Mouse (Mus musculus) cerebellum, adult (tissue): ENCODE data around the gene Acin1.

Experiments used
- ATAC-seq: cut with Nextera tagmentation; 2 replicates; pipeline ENCODE4 v1.9.2; 2017; ENCODE audit warnings: mild to moderate bottlenecking, moderate library complexity, mixed read lengths; ENCODE audit not compliant: insufficient number of reproducible peaks, low FRiP score, low TSS enrichment

Gene Acin1

DNA sequence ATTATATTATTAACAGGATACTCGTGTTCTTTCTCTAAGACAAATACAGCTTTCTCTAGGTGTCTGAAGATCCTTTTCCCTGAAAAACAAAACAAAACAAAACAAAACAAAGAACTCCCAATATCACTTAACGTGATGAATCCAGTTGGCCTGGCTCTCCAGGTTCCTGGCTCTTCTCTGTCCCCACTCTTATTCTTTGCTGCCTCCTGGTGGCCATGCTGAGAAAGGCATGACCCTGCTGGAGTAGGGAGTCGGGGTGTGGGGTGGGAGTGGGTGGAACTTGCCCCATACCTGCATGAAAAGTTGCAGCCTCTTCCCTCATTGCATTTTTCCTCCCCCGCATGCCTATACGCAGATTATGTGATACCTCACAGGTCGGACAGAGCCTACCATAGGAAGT is 14.6 kb upstream of the Acin1 start:
- ATAC-seq = 0 out of 2 replicates have a peak, but pooled peaks have one; percentile 31

DNA sequence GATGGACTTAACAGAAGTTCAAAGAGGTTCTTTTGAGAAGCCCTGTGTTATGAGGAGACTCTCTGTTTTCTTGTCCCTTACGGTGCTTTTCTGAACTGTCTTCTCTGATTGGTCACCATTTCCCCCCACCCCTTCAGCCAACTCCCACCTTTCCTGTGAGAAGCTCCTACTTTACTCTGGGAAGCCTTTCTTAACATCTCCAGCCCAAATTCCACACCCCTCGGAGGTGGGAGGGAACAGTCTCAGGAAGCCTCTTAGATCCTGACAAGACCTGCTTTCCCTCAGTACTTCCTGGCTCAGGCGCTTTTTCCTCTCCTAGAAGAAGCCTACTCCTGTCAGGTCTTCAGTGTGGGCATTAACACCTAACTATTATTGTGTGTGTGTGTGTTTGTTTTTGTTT is 12.9 kb upstream of the Acin1 start:
- no peak for ATAC-seq

DNA sequence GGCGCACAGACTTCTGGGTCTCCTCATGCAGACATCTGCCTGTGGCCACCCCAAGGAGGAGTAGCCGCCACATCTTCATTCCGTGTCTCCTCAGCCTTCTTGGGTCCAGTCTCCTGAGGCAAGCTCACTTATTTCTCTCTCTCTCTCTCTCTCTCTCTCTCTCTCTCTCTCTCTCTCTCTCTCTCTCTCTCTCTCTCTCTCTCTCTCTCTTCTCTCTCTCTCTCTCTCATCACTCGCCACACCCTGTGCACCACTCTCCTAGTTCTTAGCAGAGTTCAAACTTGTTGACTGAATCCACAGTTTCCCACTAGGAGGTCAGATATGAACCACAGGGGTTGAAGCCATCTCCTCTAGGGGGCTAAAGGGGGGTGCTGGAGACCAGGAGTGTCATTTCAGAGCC is 12.0 kb upstream of the Acin1 start, which contains the start of gene Gm29776:
Gm29776 (minus strand) TSS at position 101 of the 400 bp plus-strand sequence.
- ATAC-seq = no peak

DNA sequence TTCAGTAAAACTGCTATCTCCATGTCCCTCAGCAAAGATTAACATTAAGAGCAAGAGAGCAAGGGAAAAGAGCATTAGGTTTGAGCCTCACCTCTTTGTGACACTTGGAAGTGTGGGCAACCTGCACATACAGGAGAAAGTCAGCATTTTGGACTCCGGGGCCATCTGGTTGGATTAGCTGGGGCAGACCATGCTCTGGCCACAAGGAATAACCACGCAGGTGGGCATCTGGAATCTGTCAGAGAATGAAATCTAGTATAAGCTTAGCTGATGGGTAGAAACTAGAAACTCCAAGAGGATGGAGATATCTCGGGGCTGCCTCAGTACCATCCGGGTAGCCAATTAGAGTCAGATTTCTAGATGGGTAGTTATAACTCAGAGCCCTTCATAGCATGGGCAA is 10.0 kb upstream of the Acin1 start:
- no peak for ATAC-seq

DNA sequence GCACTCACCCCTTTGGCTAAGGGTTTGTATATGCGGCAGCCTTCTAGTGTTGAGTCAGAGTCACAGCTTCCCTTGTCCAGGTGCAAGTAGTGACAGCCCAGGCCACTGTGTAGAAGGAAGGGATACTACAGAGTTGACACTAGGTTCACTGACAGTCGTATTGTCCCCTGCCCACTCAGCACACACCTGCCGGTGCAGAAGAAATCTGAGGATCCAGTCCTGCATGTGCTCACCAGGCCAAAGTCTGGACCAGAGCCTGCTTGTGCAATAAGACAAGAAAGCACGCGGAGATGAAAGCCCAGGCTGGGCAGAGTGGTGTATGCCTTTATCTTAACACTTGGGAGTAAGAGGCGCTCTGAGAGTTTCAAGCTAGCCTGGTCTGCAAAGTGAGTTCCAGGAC is 8.3 kb upstream of the Acin1 start:
- no peak for ATAC-seq

DNA sequence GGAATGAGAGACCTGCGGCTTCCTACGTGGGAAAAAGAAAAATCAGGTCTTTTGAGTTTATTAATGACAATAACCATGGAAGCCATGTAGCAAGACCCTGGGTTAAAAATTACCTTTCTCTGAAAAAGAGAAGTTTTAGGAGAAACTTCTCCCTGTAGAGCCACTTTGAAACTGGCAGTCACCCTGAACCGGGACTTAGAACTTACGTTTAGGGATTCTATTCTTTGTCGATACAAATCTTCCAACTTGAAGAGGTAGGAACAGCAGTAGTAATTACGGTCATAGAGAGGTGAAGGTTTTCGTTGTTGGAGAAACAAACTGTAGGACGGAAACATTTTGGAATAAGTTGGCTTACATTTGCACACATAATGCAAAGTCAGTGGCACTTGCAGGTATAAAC is 520 bp upstream of the Acin1 start:
- ATAC-seq = no peak

DNA sequence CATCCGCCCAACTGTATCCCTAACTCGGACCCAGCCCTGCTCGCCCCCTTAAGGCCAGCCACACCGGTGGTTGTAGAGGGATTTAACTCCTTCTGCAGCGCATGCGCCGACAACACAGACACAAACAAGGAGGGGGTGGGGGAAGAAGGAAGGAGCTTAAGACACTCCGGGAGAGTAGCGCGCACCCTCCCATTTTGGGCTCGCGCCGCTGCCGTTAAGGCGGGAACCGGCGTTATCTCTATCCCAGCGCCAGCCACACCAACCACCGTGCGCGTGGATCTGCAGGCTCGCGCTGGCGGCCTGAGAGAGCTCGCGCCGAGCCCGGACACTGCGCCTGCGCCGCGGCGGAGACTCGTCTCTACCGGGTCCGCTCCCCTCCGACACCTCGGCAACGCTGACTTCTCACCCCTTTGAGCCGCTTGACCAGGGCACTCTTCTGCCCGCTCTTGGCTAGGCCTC is 639 bp downstream of the Acin1 start, which contains the start of gene 1700123O20Rik:
1700123O20Rik (plus strand) TSS at position 154 of the 459 bp plus-strand sequence.
- ATAC-seq = peak; percentile 74

DNA sequence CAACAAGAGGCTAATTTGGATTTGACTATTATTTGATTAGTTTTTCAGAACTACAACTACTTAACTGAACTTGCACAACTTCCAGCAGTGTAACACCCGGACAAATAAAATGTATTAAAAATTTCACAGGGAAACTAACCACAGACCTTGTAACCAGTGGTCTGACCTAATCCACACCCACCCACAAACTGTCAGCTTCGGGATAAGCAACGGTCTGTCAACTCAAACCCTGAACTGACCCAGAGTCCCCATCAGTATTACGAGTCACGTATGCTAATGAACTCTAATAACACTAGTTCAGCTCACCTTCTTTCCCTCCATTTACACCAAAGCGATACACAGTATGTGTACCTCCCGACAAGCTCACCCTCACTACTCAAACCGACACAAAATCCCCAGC is 1.3 kb downstream of the Acin1 start:
- no peak for ATAC-seq

DNA sequence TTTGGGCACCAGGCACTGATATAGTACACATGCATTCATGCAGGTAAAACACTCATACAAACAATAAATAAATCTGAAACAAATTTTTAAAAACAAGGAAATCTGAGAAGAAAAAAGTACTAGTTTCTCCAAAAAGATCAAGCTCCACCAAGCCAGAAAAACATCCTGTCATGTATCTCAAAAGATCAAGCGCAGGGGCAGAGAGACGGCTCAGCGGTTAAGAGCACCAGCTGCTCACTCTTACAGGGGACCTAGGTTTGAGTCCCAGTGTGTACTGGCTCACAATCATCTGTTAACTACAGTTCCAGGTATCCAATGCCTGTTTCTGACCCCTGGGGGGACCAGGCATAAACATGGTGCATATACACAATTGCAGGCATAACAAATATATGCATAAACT is 4.3 kb downstream of the Acin1 start:
- ATAC-seq = no peak

DNA sequence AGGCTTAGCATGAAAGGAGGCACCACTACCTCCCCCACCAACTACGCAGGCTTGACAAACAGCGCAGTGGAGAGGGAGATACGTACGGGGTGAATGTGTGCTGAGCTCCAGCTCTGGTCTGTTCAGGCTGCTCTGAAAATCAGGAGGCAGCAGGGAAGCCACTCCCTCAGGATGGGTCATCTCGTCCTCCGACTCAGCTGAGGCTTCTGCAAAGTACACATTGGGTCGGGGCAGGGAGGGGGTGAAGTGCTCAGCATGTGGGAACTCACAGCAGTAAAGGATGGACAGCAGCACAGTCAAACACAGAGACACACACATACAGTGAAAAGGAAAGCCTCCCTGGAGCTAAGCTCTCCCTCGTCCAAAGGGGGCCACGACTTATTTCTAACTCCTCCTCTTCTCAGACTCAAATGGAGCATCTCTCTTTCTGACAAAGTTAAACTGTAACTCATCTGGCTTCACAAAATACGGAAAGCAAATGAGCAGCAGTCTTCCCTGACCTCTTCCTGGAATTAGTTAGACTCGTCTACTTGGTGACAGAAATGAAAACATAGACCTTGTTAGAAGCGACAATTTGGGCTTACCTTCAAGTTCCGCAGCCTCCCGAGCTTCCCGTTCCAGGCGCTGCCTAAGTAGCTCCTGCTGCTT is 8.0 kb downstream of the Acin1 start:
- ATAC-seq = no peak

DNA sequence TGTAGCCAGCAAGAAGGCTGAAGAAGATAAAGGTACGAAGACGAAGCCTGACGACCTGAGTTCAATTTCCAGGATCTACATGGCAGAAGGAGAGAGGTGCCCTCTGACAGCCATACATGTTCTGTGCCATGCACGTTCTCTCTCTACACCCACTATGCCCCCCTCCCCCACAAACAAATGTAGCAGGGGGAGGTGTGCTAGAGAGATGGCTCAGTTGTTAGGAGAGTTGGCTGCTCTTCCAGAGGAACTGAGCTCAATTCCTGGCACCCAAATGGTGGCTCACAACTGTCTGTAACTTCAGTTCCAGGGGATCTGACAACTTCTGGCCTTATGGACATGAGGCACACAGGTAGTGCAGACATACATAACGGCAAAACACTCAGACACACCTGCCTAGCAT is 10.4 kb downstream of the Acin1 start:
- no peak for ATAC-seq

DNA sequence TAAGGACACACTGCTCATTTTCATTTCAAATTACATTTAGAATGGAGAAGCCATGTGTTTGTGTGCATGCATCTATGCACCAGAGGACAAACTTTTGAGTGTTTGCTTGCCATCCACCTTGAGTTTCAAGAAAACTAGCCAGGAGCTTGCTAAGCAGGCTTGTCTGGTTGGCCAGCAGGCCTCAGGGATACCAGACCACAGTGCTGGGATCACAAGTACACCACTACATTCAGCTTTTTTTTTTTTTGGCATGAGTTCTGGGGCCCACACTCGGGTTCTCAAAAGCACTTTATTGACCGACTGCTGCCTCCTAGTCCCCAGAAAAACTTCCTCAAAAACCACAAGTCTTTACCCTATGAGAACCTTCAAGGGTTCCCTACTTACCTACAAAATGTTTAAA is 12.4 kb downstream of the Acin1 start:
- ATAC-seq = no peak

DNA sequence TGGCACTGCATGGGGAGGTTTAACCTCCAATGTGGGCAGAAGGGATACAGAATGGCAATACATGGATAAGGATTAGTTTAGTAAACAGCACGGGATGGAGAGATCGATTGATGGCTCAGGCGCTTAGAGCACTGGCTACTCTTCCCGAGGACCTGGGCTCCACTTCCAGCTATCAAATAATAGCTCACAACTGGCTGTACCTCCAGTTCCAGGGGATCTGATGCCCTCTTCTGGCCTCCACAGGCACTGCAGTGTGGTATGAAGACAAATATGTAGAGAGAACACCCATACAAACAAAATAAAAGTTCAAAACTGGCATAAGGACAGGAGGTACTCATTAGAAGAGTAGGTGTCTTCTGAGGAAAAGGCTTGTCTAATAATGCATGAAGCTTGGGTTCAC is 17.4 kb downstream of the Acin1 start:
- ATAC-seq = no peak; the same call in 1 of the 2 replicates

DNA sequence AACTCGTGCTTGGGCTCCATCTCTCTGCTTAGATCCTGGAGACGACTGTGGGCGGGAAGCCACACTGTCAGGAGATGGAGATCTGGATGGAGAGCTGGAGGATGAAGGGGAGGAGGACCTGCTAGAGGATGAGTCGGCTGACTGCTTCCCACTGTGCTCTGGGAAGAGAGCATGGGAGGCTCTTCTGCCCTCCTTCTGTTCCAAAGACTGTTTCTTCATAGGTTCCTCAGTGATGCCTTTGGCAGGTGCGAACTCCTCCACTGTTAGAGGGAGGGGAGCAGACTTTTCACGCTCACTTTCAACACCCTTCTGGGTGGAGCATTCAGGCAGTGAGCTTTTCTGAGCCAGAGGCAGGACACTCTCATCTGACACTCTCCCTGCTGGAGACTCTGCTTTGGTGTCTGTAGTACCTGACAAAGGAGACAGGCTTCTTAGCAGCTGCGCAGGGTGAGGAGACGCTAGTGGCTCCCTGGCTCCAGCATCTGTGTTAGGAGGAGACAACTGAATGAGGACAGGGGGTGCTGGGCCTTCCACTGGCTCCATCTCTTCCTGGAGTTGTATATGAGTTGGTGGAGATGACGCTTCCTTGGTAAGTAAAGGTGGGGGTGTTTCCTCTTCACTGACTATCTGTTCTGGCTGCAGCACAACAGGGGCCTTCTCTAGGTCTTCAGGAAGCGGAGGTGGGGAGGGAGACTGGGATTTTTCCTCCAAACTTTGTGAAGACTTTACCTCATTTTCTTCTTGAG is 22.1 kb downstream of the Acin1 start:
- no peak for ATAC-seq

DNA sequence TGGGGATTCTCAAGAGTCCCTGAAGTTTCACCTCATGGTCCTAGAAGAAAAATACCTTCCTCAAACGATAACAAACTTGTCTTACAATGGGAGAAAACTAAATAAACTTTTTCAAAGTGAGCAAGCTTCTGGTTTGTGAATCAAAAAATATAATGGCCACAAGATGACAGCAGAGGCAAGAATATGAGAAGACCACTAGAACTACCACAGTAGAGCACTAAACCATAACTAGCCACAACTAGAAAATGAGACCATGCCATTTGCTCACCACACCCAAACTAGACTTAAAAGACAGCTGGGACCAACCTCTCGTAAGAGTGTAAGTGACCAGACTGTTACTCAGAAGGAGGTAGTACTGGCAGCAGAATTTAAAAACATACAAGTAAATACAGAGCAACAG is 26.7 kb downstream of the Acin1 start:
- ATAC-seq = no peak

DNA sequence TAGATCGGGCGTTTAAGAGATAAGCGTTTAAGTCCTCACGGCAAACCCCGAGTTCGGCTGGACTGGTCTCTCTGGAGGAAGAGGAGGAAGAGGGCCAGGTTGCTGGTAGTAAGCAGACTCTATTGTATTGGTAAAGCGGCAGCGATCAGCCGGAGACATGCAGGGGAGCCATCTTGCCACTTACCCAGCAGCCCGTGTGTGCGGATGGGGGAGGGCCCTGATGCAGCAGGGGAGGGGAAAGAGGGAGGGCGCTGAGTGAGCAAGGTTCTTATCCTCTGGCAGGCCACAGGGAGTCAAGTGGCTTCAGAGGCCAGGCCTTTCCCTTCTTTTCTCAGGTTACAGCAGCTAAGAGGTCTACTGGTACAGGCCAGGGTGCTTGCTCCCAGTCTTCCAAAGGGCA is 33.2 kb downstream of the Acin1 start:
- ATAC-seq = peak; percentile 88

DNA sequence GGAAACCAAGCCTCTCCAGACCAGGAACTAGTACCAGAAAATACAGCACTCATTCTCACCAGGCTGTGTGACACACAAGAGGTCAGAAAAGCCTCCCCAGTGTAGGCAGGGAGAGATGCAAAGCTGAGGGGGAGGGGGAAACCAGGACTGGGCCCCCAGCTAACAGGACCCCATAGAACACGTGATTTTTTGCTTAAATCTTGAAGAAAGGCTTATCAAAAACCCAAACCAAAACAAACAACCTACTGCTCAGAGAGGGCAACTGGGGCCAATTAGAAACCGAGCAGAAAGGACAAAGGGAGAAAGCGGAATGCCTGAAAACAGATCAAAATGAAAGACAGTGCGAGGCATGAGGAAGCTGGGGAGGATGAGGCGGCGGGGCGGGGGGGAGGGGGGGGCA is 33.9 kb downstream of the Acin1 start:
- no peak for ATAC-seq

DNA sequence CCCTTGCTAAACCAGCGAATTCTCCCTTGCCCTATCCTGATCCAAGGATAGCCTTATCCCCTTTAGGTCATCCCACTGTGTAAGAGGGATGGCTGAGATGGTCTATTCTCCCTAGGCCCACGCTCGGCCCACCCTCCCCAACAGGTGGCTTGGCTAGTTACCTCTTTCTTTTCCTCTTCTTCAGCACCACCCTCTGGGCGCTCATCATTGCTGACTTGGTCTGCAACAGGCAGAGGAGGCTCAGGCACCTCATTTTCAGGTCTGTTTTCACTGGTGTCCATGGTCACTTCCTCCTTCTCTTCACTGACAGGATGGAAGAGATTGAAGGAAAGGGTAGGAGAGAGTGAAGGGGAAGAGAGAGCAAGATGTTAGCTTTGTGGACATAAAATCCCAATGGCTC is 35.2 kb downstream of the Acin1 start:
- no peak for ATAC-seq

DNA sequence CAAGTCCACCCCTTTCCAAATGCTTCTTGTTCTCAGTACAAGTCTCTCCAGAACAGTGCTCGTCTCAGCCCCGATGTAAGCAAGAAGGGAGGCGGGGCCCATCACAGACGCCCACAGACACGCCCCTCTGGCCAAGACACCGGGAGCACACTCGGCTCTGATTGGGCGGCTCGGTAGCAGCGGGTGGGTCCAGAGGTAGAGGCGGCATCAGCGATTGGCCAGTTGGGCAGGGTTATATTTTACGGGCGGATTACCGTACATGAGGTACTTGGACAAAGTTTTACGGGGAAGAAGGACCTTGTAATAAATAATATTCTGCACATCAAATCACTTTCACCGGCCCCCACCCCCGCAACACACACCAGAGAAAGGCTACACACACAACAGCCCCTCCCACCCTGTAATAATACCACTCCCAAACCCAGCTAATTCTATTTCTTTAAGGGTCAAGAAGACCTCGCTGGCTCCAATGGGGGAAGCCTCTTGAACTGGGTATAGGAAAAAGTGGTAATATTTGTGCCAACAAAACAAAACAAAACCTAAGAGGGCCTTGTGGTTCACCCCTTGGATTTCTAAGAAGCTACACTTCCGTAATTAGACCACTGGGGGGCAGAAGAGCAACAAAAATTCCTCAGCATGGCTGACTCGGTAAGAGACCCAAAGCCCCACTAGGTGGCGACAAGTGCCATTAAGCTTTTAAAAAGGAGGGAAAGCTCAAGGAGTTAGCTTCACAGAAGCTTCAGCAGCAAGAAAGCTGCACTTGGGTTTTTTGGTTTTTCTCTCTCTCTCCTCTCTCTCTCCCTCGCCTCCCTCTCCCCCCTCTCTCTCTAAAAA is 35.9 kb downstream of the Acin1 start:
- peak; percentile 64; the same call in 1 of the 2 replicates for ATAC-seq

DNA sequence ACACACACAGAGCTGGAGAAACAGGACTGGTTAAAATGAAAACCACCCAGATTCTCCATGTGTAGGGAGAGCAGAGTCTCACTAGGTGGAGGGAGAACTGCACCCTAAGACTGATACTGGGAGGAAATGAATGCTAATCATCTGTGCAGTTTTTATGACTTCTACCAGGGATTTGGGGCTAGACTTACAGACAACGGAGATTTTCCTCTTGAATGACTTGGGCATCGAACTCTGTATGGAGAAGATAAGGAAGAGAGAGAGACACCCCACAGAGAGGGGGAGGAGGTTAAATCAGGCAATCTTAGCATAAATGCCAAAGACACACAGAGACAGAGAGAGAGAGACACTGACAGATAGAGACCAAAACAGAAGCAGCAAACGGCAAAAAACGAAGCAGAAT is 38.8 kb downstream of the Acin1 start:
- ATAC-seq = no peak
